ENCODE assay signal across 22 mouse cellular contexts in genomic region chr13:47168484-47168883, GRCm38 (mm10).
"Had no signal": no experiment of that assay in that cellular context is flagged by ENCODE, and none has a peak within 500 bp of the region (broad histone marks: within the 10 kb centered on the region; RNA-seq: fewer than 3 reads in every experiment).

No protein-coding gene starts in this region.

- H3K9me3 ChIP-seq: liver, embryonic 13.5 days; stomach, embryonic 15.5 days had no signal

- H3K9ac ChIP-seq: liver, embryonic 13.5 days; neural tube, embryonic 13.5 days; stomach, embryonic 15.5 days had no signal

- H3K36me3 ChIP-seq: liver, embryonic 13.5 days; neural tube, embryonic 13.5 days; stomach, embryonic 15.5 days had no signal

- H3K27ac ChIP-seq: kidney, postnatal 0 days; layer of hippocampus, adult 2 months; left cerebral cortex, adult 2 months; liver, embryonic 13.5 days; neural tube, embryonic 13.5 days; stomach, embryonic 15.5 days had no signal

- ATAC-seq: intestine, postnatal 0 days had no signal

- H3K27me3 ChIP-seq: liver, embryonic 13.5 days; neural tube, embryonic 13.5 days; stomach, embryonic 15.5 days had no signal

- H3K4me3 ChIP-seq: layer of hippocampus, adult 2 months; left cerebral cortex, adult 2 months; liver, embryonic 13.5 days; myocyte; neural tube, embryonic 13.5 days; stomach, embryonic 15.5 days had no signal

- H3K4me1 ChIP-seq: neural tube, embryonic 13.5 days; stomach, embryonic 15.5 days had no signal

- DNase-seq: kidney, adult 2 months; kidney, postnatal 25 days; layer of hippocampus, postnatal 36 days; liver, embryonic 13.5 days; lung, adult 2 months; lung, postnatal 14 days; lung, postnatal 4 days; midbrain, embryonic 14.5 days; retina, postnatal 1 day; right cerebral cortex, postnatal 25 days; spleen, adult 18-20 months; thymus, adult 2 months; thymus, postnatal 14 days; thymus, postnatal 4 days had no signal

- H3K4me2 ChIP-seq: liver, embryonic 13.5 days; midbrain, embryonic 11.5 days; neural tube, embryonic 13.5 days; stomach, embryonic 15.5 days had no signal
